Mouse (Mus musculus): ENCODE results near the gene Stam. TPM values are rescaled to one million over a fixed set of nuclear protein-coding genes. Genes with fewer than 3 reads are reported as not detected.

Gene Stam
- 65.0 and 67.0 TPM in 2 replicates for polyA plus RNA-seq (2015; fragmentation: Nextera tagmentation; extraction: Ambion mirVana)

GRCm38 (mm10) chr2:14073362-14074220 is at the start of gene Stam:
Stam (plus strand) TSS chr2:14074098.
- peak within 1 kb of the TSS; percentile 97 for H3K27ac ChIP-seq
- no peaks in the 10 kb centered on the region for H3K36me3 ChIP-seq
- H3K4me3 ChIP-seq (replicated peaks) = peak within 1 kb of the TSS; percentile 89
- no peaks in the 10 kb centered on the region for H3K27me3 ChIP-seq
- peak within 1 kb of the TSS; percentile 92 for H3K9ac ChIP-seq
- ATAC-seq (replicated peaks; ENCODE audit: low FRiP score) = peak; percentile 97
- peaks cover 23% of the 10 kb centered on the region for H3K4me1 ChIP-seq
- under 1% methylated on average over 50 of the region's 50 CpGs for WGBS
- H3K4me2 ChIP-seq = peak within 1 kb of the TSS; percentile 68
- no peaks in the 10 kb centered on the region for H3K9me3 ChIP-seq (replicated peaks)

- Histone ChIP-seq H3K27me3 (no peaks in the 10 kb centered on the region), H3K36me3 (no peaks in the 10 kb centered on the region), H3K4me3 (replicated peaks) (no peak overlapping the region), H3K4me1 (no peaks in the 10 kb centered on the region), H3K4me2 (no peak overlapping the region), H3K9ac (no peak overlapping the region), H3K9me3 (replicated peaks) (no peaks in the 10 kb centered on the region), H3K27ac (no peak overlapping the region)
- ATAC-seq (replicated peaks; ENCODE audit: low FRiP score) = no peak
- WGBS = 89% methylated on average over 2 of the region's 2 CpGs
Measured at GRCm38 (mm10) chr2:14041249-14041648, 32.6 kb upstream of the Stam start.

- Histone ChIP-seq H3K4me3 (replicated peaks) (no peak overlapping the region), H3K4me2 (no peak overlapping the region), H3K4me1 (no peaks in the 10 kb centered on the region), H3K36me3 (no peaks in the 10 kb centered on the region), H3K9me3 (replicated peaks) (no peaks in the 10 kb centered on the region), H3K27ac (no peak overlapping the region), H3K27me3 (no peaks in the 10 kb centered on the region), H3K9ac (no peak overlapping the region)
- 70% methylated on average over 3 of the region's 3 CpGs for WGBS
- ATAC-seq (replicated peaks; ENCODE audit: low FRiP score) = no peak
Measured at GRCm38 (mm10) chr2:14043011-14043410, 30.9 kb upstream of the Stam start.

- 19% methylated on average over 9 of the region's 9 CpGs for WGBS
- no peaks in the 10 kb centered on the region for H3K27me3 ChIP-seq
- ATAC-seq (replicated peaks; ENCODE audit: low FRiP score) = peak; percentile 76
- H3K9ac ChIP-seq = no peak overlapping the region
- no peaks in the 10 kb centered on the region for H3K36me3 ChIP-seq
- H3K4me1 ChIP-seq = no peaks in the 10 kb centered on the region
- H3K9me3 ChIP-seq (replicated peaks) = no peaks in the 10 kb centered on the region
- H3K4me2 ChIP-seq = no peak overlapping the region
- H3K4me3 ChIP-seq (replicated peaks) = no peak overlapping the region
- no peak overlapping the region for H3K27ac ChIP-seq
Measured at GRCm38 (mm10) chr2:14043577-14044170, 30.2 kb upstream of the Stam start.

GRCm38 (mm10) chr2:14048381-14048780 is 25.5 kb upstream of the Stam start:
- Histone ChIP-seq H3K27ac (no peak overlapping the region), H3K27me3 (no peaks in the 10 kb centered on the region), H3K4me3 (replicated peaks) (no peak overlapping the region), H3K4me1 (no peaks in the 10 kb centered on the region), H3K4me2 (no peak overlapping the region), H3K9me3 (replicated peaks) (no peaks in the 10 kb centered on the region), H3K9ac (no peak overlapping the region), H3K36me3 (no peaks in the 10 kb centered on the region)
- ATAC-seq (replicated peaks; ENCODE audit: low FRiP score) = peak; percentile 71; the same call in 1 of the 2 replicates

GRCm38 (mm10) chr2:14048808-14049207 is 25.1 kb upstream of the Stam start:
- H3K27ac ChIP-seq = no peak overlapping the region
- H3K4me3 ChIP-seq (replicated peaks) = no peak overlapping the region
- no peak overlapping the region for H3K4me2 ChIP-seq
- no peak for ATAC-seq (replicated peaks; ENCODE audit: low FRiP score)
- H3K9ac ChIP-seq = no peak overlapping the region
- WGBS = 54% methylated on average over 5 of the region's 5 CpGs
- H3K36me3 ChIP-seq = no peaks in the 10 kb centered on the region
- H3K27me3 ChIP-seq = no peaks in the 10 kb centered on the region
- no peaks in the 10 kb centered on the region for H3K9me3 ChIP-seq (replicated peaks)
- H3K4me1 ChIP-seq = no peaks in the 10 kb centered on the region

- Histone ChIP-seq H3K9me3 (replicated peaks) (no peaks in the 10 kb centered on the region), H3K27me3 (no peaks in the 10 kb centered on the region), H3K27ac (no peak overlapping the region), H3K9ac (no peak overlapping the region), H3K4me3 (replicated peaks) (no peak overlapping the region), H3K4me1 (peaks cover 12% of the 10 kb centered on the region), H3K36me3 (no peaks in the 10 kb centered on the region), H3K4me2 (no peak overlapping the region)
- no peak for ATAC-seq (replicated peaks; ENCODE audit: low FRiP score)
- WGBS = 79% methylated on average over 3 of the region's 3 CpGs
Measured at GRCm38 (mm10) chr2:14053618-14054017, 20.3 kb upstream of the Stam start.

GRCm38 (mm10) chr2:14054163-14054562 is 19.7 kb upstream of the Stam start:
- Histone ChIP-seq H3K9ac (no peak overlapping the region), H3K9me3 (replicated peaks) (no peaks in the 10 kb centered on the region), H3K36me3 (no peaks in the 10 kb centered on the region), H3K27ac (no peak overlapping the region), H3K4me2 (no peak overlapping the region), H3K27me3 (no peaks in the 10 kb centered on the region), H3K4me1 (peaks cover 12% of the 10 kb centered on the region), H3K4me3 (replicated peaks) (no peak overlapping the region)
- ATAC-seq (replicated peaks; ENCODE audit: low FRiP score) = no peak
- 59% methylated on average over 3 of the region's 3 CpGs for WGBS

- 2% methylated on average over 6 of the region's 6 CpGs for WGBS
- peak overlapping the region; percentile 89 for H3K27ac ChIP-seq
- H3K4me3 ChIP-seq (replicated peaks) = peak overlapping the region; percentile 68
- H3K4me2 ChIP-seq = peak overlapping the region; percentile 73
- peaks cover 12% of the 10 kb centered on the region for H3K4me1 ChIP-seq
- H3K27me3 ChIP-seq = no peaks in the 10 kb centered on the region
- no peaks in the 10 kb centered on the region for H3K9me3 ChIP-seq (replicated peaks)
- H3K9ac ChIP-seq = peak overlapping the region; percentile 52
- H3K36me3 ChIP-seq = no peaks in the 10 kb centered on the region
- ATAC-seq (replicated peaks; ENCODE audit: low FRiP score) = peak; percentile 1; the same call in 1 of the 2 replicates
Measured at GRCm38 (mm10) chr2:14054716-14055115, 19.2 kb upstream of the Stam start.

- H3K9ac ChIP-seq = peak overlapping the region; percentile 52
- H3K4me3 ChIP-seq (replicated peaks) = peak overlapping the region; percentile 68
- H3K27me3 ChIP-seq = no peaks in the 10 kb centered on the region
- WGBS = under 1% methylated on average over 57 of the region's 58 CpGs
- H3K36me3 ChIP-seq = no peaks in the 10 kb centered on the region
- H3K27ac ChIP-seq = peak overlapping the region; percentile 89
- H3K4me2 ChIP-seq = peak overlapping the region; percentile 73
- ATAC-seq (replicated peaks; ENCODE audit: low FRiP score) = peak; percentile 93
- no peaks in the 10 kb centered on the region for H3K9me3 ChIP-seq (replicated peaks)
- peaks cover 12% of the 10 kb centered on the region for H3K4me1 ChIP-seq
Measured at GRCm38 (mm10) chr2:14055168-14055565, 18.7 kb upstream of the Stam start.

- Histone ChIP-seq H3K36me3 (no peaks in the 10 kb centered on the region), H3K4me1 (peaks cover 12% of the 10 kb centered on the region), H3K4me2 (peak within 1 kb of the TSS; percentile 73), H3K27ac (peak within 1 kb of the TSS; percentile 89), H3K9ac (peak within 1 kb of the TSS; percentile 52), H3K27me3 (no peaks in the 10 kb centered on the region), H3K4me3 (replicated peaks) (peak within 1 kb of the TSS; percentile 68), H3K9me3 (replicated peaks) (no peaks in the 10 kb centered on the region)
- under 1% methylated on average over 82 of the region's 101 CpGs for WGBS
- peak; percentile 94 for ATAC-seq (replicated peaks; ENCODE audit: low FRiP score)
Measured at GRCm38 (mm10) chr2:14055566-14056331, 18.1 kb upstream of the Stam start, which contains the start of gene Hacd1. Hacd1 (minus strand) TSS chr2:14056135.

Measured in kidney, embryonic 15.5 days (tissue).